Mouse (Mus musculus) adrenal gland, postnatal 10 days (tissue): ENCODE measurements around the gene Btg2. TPM values are rescaled to one million over a fixed set of nuclear protein-coding genes. Genes with fewer than 3 reads are reported as not detected.
A peak's percentile ranks its signal among the peaks of the same experiment; 100 is the strongest.

Source experiments
- DNase-seq: peaks from one replicate; pipeline ENCODE4 v3.0.0; 2021; ENCODE audit warnings: mixed read lengths
- total RNA-seq, 2 experiments: library from RNA; stranded (reverse); gene quantifications; 2 replicates each; pipeline ENCODE4 v1.2.3; 2021

Gene Btg2
- total RNA-seq, 2 experiments from 2014 or later: 32.4 to 58.1 TPM

DNA sequence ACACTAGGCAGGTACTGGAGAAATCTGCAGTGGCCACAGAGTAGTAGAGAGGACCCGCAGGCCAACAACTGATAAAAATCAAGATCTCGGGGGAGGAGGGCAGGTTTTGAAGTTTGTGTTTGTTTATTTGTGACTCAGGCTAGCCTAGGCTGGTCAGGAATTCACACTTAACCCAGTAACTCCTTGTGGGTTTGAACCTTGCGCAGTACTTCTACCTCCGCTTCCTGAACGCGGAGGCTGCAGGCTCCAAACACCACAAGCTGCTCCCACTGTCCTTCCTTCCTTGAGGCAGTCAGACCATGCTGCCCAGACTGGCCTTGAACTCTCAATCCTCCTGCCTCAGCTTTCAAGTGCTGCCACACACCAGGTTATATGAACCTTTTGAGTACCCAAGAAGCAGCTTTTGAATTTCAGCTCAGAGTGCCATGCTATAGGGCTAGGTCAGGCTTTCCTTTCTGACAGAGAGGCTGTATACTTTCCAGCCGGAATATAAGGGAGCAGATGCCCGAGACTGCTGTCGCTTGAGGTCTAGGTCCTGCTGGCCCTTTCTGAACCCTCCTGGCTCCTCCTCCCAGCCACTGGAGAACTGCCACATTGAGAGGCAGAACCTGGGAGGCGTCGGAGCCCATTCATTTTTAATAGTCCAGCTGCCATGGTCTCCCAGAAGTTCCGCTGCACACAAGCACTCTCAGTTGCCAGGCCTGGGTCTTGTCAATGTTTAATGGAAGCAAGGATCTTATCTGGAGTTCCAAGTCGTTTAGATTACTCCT, 19.2 kb upstream of the Btg2 start:
- DNase-seq: peak; percentile 73

DNA sequence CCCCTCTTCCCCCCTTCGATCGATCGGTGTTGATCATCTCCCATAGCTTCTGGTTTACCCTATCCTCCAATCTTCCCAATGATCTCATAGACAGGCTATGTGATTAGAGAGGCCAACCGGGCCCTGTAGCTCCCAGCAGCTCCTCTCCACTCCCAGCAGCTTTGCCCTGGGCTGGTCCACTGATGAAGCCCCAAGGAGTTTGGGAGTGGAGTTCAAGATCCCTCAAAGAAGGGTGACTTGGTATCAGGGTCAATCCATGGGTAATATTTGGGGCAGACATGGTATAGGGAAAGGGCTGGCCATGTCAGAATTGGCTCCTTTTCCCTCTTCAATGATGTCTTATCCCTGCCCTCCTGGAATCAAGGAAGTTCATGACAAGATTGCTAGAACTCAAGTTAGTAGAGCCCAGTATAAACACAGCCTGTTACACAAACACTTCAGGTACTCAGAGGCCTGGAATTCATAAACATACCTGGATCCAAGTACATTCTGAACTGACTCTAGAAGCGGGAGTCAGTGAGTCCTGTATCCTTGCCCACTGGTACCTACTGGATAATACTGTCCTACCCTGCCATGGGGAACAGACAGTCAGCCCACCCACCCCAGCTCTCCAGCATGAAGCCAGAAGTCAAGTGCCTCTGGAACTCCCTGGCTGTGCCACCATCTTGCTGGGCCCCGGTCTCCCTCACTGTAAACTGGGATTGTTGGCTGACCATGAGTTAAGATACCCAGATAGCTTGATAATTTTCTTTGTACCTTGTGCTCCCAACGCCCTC, 18.3 kb upstream of the Btg2 start:
- no peak for DNase-seq

DNA sequence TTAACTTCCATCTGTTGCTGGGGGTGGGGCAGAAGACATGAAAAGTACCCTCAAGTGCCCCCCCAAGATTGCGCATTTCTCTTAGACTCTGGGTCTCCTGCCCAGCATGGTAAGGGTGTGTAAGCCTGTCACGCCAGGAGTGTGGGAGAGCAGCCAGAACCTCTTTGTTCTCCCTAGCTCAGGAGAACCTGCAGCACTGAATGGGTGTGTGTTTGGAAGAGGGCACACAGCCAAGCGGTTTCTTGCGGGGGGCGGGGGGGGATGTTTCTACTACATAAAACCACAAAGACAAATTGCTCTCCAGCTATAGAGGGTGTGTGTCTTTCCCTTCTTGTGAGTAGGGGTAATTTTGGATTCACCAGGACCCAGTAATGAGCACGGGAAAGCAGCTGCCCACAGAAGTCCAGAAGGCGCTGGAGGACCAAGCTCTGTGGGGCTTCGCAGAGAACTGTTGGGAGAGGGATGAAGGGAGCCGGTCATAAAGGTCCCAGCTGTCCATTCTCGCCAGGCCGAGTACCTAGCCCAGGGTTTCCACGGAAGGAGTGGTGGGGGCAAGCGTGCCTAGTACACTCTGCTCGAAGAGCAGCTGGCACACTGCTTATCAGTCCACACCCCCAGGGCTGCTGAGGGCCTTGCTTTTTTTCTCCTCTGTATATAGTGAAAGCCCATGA, 17.5 kb upstream of the Btg2 start:
- DNase-seq: peak; percentile 27

DNA sequence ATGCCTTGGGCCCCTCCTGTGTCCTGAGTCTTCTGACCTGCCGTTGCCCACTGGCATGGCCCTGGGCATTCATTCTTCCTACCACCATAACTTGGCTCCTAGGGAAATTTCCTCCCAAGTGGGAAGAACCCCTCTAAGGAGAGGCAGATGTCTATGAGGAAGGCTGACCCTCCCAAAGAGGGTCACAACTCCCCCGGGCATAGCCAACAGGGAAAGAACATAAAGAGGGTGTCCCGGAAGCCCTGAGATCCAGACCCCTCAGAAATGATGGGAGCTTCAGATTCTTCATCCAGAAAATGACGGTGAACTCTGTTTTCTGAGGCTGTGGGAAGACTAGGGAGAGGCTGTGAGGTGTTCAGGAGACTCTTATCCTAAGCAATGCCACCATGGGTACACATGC, 16.8 kb upstream of the Btg2 start:
- no peak for DNase-seq

DNA sequence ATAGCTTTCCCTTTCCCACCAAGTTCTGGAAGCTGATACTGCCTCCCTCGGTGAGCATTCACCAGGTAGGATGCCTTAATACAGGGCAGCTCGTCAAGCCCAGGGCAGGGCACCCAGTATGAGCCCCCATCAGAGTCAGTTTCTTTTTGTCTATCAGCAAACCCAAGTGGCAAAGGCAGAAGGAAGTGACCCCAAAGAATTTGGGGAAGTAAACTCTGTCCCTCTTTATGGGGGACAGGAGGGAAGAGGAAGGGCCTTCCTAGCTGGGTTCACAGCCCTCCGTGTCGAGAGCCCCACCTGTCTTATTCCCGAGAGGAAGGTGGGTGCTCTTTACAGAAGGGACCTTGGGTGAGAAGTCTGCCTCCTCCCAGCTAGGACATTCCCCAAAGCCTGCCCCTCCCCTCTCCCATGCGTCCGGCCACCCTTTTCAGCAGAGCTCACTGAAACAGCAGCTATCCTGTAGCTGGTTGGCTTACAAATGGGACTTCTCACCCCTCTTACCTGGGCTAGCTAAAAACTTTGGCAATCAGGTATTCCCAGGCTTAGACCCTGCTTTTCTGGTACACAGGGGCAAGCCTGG, 16.2 kb upstream of the Btg2 start:
- DNase-seq: no peak

DNA sequence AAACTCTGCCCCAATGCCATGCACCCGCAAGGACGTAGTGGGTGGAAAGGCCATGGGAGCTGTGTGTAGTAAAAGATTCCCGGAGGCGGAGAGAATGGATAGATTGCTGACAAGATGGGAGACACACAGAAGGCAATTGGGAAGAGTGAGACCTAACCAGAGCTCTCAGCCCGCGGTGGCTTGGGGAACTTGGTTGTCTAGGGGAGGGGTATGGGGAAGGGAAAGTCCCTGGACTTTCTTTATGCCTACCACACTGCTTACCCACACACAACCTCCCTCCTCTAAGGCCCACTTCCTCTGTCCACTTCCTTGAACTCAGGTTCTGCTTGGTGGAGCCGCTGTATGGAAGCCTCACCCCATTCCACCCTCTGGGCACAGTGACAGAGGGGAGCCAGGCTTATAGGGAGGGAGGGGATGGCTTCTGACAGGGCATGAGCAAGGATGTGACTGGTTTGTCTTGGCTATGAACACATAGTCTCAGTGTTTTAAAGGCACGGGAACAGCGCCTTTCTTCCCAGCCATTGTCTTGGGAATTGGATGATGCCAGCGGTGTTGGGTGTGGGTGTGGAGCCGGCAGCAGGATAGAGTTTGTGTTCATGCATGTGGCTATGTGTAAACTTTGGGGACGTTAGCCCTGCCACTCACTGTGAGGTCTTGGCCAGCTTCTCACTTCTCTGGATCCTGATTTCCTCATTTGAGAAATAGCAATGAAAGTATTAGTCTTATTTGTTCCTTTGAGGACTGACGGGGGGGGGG, 15.0 kb upstream of the Btg2 start:
- DNase-seq: peak; percentile 46

DNA sequence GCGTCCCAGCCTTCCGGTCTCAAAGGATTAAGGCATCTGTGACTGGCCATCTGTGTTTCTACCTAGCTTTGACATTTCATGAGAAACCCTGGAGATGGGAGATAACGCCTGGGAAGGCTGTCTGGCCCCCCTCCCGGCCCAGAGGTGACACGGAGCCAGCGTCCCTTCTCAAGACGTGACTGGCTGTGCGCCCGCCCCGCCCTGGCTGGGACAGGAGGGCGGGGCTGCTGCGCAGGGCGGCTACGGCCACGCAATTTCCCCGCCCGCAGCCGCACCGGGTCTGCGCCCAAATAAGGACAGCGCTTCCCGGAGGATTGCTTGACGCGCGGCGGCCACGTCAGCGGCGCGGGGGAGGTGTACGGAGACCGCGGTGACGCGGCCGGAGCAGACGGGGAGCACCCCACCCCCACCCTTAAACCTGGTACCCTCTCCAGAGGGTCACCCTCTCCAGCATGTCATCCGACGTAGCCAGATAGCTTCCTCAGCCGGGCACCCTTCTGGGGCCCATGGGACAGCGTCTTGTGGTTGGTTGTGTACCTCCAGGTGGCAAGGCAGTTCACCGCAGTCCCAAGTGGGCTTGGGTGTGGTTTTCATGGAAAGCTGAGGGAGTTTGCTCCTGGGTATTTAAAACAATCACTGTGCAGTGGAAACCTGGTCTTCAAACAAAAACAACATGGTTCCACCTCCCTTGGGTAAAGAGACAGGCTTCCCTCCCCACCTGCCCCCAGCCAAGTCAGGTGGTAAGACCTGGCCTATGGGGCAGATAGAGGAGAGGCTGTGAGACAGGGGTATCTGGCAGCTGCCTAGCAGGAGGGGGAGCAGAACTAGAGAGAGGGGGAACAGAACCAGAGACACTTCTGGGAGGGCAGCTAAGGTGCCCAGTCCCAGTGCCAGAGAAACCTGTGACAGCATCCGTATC, 14.2 kb upstream of the Btg2 start:
- peak; percentile 97 for DNase-seq

DNA sequence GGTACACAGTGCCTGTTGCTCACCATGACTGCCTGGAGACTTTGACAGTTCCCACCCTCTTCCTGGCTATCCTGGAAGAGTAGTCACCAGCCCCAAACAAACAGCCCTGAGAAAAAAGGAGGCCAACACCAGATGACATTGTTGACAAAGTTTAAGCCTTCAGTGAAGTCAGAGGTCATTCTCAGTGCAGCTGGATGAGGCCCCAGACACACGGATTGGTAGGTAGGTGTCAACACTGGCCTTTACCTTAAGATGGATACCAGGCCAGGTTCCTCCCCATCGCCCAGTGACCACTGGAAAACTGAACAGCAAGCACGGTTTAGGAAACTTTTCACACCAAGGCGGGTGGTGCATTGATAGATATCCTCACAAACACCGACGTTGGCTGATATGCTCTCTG, 13.4 kb upstream of the Btg2 start:
- DNase-seq: peak; percentile 14

DNA sequence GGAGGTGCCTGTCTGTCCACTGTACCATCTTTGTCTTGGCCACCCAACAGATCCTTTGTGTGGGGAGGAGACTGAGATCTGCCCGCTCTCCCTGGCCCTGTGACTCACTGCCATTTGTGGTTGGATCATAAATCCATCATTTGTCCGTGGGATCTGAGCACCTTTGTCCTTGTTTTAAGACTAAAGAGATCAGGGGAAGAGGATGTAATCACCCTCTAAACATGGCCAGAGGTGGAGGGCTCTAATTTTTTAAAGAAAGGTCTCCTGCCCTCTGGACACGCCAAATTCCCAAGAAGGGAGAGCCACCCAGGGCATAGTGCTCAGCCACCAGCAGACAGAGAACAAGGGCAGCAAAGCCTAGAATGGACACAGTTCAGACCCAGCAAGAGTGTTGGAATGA, 12.9 kb upstream of the Btg2 start:
- DNase-seq: no peak

DNA sequence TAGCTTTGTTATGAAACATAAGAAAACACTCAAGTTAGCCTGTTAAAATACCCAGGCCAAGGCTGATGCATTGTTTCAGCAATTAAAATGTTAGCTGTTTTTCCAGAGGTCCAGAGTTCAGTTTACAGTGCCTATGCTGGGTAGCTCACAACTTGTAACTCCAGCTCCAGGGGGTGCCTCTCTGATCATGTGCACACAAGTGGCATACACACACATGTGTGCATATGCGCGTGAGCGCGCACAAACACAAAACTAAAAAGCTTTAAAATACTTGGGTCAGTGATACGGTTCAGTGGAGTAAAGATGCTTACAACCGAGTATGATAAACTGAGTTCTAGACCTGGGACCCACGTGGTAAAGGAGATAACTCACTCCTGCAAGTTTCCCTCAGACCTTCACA, 10.2 kb upstream of the Btg2 start:
- DNase-seq: no peak

DNA sequence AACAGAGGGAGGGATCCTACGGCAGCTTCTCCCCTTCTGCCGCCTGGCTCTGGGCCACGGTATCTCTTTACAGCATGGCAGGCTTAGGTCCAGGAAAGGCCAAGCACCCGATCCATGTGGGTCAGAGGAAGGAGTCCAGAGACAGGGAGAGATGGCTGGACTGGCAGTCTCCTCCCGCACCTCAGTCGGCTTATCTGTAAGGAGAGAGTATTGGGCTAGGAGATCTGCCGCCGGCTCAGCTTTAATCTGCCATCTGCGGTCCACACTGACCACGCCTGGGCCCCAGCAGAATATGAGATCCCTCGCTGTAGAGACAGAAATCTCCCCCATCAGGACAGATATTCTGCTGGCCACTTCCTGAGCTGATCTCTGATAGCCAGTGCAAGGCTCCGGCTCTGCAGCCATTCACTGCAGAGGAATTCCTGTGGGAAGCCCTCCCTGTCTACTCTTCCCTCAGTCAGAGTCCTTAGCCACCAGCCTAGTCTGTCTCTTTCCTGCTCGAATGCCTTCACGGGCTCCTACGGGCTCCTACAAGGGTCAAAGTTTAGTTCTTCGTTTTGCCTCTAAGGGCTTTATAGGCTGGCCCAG, 8.0 kb upstream of the Btg2 start:
- DNase-seq: peak; percentile 34

DNA sequence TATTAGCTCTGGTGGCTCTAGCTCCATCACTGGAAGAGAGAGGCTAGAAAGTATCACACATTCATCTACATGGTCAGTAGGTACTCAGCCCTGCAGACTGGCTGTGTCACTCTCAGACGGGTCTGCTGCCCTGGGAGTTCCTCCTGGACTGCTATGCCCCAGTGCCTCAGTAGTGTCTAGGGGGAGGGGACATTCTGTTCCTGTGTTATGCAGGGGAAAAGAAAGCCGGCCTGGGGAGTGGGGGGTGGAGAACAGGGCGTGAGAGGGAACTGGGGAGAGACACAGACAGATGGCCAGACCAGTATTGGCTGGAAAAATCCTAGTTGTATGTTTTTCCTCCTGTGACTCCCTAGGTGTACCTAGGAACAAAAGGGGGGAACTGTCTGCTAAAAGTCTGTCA, 7.1 kb upstream of the Btg2 start:
- no peak for DNase-seq

DNA sequence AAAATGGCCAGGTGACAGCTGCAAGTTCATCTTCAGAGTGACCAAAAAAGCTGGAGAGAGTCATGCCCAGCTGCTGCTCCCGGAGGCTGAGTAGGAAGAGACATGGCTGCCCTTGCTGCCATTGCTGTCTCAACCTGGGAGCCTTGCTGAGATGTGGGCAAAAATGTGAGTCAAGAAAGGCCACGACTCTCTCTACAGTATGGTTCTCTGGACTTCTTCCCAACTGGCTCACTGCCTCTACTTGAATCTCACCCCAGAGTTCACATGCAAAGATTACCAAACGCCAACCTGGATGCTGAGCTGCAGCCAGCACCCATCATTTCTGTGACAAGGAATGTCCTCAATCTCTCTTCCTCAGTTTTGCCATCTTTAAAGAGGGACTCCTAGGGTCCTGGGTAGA, 5.2 kb upstream of the Btg2 start:
- peak; percentile 48 for DNase-seq

DNA sequence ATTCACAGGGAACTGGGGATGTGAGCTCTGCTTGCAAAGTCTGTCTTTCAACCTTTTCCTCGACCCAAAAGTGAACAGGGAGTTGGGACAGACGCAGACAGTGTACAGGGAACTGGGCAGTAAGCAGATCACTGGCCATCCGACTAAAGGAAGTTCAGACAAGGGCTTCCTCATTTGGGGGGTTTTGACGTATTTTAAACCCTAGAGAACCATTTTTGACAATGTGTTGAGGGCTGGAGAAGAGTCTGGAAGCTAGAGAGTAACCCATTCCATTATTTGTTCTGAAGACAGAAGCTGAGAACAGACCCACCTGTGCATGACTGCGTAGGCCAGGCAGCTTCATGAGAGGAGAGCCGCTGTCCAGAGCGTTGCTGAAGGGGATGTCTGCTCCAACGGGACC, 4.8 kb upstream of the Btg2 start:
- no peak for DNase-seq

DNA sequence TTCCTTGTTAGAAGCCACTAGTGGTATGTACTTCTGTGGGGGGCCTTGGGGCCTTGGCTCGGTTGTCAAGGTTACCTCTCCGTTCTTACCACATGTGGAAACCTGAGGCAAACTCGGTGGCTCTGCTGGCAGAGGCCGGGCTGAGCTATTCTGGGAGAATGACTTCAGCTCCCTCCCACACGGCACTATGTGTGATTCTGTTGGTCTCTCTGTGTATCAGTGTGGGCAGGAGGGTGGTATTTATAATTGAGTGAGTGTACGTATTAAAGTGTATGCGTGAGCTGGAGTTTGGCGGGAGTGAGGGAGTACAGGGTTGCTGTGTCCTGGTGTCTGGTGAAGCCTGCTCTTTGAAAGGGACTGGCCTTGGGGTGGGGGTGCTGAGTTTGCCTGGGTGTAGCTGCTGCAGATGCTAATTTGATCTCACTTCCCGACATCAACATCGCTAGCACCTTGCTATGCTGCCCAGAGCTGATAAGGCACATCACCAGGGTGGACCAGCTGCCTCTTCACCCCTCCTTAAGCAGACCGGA, 4.1 kb upstream of the Btg2 start:
- peak; percentile 74 for DNase-seq

DNA sequence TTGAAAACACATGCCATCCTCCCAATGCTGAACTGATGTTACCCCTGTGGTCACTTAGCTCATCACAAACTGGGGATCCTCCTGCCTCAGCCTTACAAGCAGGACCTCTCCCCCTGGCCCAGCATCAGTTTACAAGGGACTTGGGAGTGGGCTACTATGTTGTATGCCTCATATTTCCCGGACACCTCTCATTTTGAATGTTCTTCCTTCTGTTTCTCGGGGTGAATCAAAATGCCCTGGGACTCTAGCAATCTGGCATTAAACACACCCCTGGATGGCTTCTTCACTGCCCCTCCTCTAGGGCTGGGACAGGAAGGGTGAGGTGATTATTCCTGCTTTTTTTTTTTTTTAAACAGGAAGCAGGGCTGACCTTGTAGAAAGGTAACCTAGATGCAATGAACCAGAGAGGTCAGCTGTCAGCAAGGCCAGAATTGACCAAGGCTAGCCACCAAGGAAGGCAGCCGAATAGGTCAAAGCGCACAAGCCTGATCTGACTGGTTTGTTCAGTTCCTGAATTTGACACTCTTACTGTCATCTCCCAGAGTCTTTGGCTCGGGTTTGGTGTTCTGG, 2.0 kb upstream of the Btg2 start:
- DNase-seq: no peak

DNA sequence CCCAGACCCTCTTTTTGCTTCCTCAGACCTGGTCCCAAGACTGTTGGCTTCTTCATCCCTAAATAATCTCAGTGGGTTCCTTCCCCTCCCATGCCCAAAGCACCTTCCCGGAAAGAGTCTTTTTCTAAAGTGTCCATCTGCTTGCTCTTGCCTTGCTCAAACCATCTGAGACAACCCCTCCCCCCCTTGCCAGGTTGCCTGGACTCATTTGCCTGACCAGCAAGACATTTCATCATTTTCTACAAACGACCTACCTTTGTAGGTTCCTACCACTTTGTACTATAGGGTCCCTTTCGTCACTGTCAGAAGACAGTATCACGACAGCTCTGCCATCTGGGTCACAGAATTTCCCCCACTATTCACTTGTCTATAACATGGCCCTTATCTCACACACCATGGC, 1.5 kb upstream of the Btg2 start:
- DNase-seq: no peak

DNA sequence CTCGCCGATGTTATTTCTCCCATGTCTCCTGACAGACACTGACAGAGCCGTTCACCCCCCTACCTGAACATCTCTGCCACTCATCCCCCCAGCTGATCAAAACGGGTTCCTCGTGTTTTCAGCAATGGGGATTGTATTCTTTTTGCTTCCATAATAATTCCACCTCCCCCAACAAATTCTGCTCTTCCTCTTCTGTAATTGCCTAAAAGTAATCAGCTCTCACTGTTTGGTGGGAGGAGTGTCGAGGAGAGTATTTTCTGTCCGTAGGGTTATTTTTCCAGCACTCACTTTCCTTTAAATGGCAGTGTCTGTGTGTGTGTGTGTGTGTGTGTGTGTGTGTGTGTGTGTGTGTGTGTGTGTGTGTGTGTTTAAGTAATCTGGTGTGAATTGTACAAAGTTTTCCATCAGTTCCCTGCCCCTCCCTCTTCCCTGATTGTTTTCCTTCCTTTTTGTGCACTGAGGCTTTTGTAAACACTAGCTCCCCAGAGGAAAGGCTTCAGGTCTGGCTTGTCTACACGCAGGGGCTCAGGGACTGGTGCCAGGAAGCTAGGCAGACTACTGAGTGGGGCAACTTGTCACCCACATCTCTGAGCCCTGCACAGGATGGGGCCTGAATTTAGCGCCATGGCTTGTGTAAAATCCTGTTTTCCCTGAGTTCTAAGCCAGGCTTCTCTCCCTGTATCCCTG, 700 bp upstream of the Btg2 start:
- DNase-seq: peak; percentile 63

DNA sequence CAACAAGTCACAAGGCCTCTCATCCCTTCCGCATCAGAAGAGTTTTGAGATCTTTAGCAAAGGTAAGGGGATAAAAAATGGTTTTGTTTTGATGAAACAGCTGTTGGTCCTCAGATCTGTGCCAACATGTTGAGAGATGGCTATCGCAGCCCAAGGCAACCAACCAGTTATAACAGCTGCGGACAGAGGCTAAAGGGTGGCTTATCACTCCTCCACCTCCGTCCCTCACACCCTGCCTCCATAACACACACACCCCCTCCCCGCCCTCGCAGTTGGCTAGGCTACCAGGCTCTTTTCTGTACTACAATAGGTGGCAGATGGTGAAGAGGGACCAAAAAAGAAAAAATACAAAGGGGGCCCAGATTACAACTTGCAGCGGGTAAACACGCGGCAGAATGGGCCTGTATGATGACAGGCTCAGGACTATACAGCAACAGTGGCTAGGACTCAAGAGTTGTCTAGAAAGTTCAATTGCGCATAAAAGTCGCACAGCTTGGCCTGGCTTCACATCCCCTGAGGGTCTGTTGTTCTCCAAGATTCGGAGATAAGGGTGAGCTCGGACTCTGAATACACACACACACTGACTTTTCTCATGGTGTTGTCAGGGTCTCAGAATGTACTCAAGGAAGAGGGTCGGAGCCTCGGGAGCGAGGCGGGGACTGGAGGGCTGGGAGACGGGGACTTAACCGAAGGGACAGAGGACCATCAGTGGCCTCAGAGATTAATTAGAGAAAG, 692 bp downstream of the Btg2 start:
- peak; percentile 43 for DNase-seq
